Mouse (Mus musculus) bone marrow macrophage, adult 2 months (primary cell): ENCODE results near the gene Smim23.

Source experiments
- CTCF ChIP-seq: IDR thresholded peaks from 2 replicates; pipeline ENCODE4 v1.5.1; 2012; ENCODE audit warnings: low read depth, mild to moderate bottlenecking, low read length, moderate library complexity
- POLR2A ChIP-seq: IDR thresholded peaks from 2 replicates; pipeline ENCODE4 v1.6.1; 2012; ENCODE audit warnings: mild to moderate bottlenecking, low read depth, low read length, borderline replicate concordance

GRCm38 (mm10) chr11:32834367-32834918, 10.0 kb upstream of the Smim23 start:
- no peak for TF ChIP-seq POLR2A
- TF ChIP-seq CTCF, result no peak
